Mouse (Mus musculus): ENCODE results near the gene Defb45. TPM values are rescaled to one million over a fixed set of nuclear protein-coding genes. Genes with fewer than 3 reads are reported as not detected.
A peak's percentile ranks its signal among the peaks of the same experiment; 100 is the strongest.

Defb45 gene
- polyA plus RNA-seq, 1 experiment from 2014 or later: not detected

- Histone ChIP-seq H3K4me1 (ENCODE audit: control insufficient read depth, insufficient read depth, low read length) (peaks cover 58% of the 10 kb centered on the region), H3K4me3 (ENCODE audit: low read length) (peak overlapping the region; percentile 65), H3K27me3 (ENCODE audit: control insufficient read depth, insufficient read depth, low read length) (no peaks in the 10 kb centered on the region), H3K27ac (ENCODE audit: low read depth, low read length) (no peak overlapping the region; the same call in 1 of the 2 replicates), H3K4me2 (replicated peaks; ENCODE audit: low read depth, low read length) (peak overlapping the region; percentile 91), H3K36me3 (ENCODE audit: control insufficient read depth, insufficient read depth, low read length) (peaks cover 23% of the 10 kb centered on the region), H3K9me3 (ENCODE audit: control insufficient read depth, low read length) (no peaks in the 10 kb centered on the region), H3K9ac (ENCODE audit: low read depth, low read length) (no peak overlapping the region)
- ATAC-seq (ENCODE audit: low FRiP score, low TSS enrichment): no peak
- WGBS: 26% methylated on average over 3 of the region's 3 CpGs
These were observed 30.0 kb upstream of the Defb45 start for GRCm38 (mm10) chr2:152629239-152629638.

- no peaks in the 10 kb centered on the region for H3K27me3 ChIP-seq (ENCODE audit: control insufficient read depth, insufficient read depth, low read length)
- 36% methylated on average over 17 of the region's 17 CpGs for WGBS
- ATAC-seq (ENCODE audit: low FRiP score, low TSS enrichment): 0 out of 2 replicates have a peak, but pooled peaks have one; percentile 6
- H3K36me3 ChIP-seq (ENCODE audit: control insufficient read depth, insufficient read depth, low read length): peaks cover 16% of the 10 kb centered on the region; the same call in 1 of the 2 replicates
- H3K4me1 ChIP-seq (ENCODE audit: control insufficient read depth, insufficient read depth, low read length): peaks cover 49% of the 10 kb centered on the region
- H3K4me3 ChIP-seq (ENCODE audit: low read length): peak overlapping the region; percentile 65
- H3K9me3 ChIP-seq (ENCODE audit: control insufficient read depth, low read length): 0 out of 2 replicates have a peak, but pooled peaks cover 4% of the 10 kb centered on the region
- peak overlapping the region; percentile 85 for H3K27ac ChIP-seq (ENCODE audit: low read depth, low read length)
- H3K4me2 ChIP-seq (replicated peaks; ENCODE audit: low read depth, low read length): peak overlapping the region; percentile 91
- H3K9ac ChIP-seq (ENCODE audit: low read depth, low read length): peak overlapping the region; percentile 79; the same call in 1 of the 2 replicates
These were observed 28.9 kb upstream of the Defb45 start for GRCm38 (mm10) chr2:152628066-152628465.

DNA sequence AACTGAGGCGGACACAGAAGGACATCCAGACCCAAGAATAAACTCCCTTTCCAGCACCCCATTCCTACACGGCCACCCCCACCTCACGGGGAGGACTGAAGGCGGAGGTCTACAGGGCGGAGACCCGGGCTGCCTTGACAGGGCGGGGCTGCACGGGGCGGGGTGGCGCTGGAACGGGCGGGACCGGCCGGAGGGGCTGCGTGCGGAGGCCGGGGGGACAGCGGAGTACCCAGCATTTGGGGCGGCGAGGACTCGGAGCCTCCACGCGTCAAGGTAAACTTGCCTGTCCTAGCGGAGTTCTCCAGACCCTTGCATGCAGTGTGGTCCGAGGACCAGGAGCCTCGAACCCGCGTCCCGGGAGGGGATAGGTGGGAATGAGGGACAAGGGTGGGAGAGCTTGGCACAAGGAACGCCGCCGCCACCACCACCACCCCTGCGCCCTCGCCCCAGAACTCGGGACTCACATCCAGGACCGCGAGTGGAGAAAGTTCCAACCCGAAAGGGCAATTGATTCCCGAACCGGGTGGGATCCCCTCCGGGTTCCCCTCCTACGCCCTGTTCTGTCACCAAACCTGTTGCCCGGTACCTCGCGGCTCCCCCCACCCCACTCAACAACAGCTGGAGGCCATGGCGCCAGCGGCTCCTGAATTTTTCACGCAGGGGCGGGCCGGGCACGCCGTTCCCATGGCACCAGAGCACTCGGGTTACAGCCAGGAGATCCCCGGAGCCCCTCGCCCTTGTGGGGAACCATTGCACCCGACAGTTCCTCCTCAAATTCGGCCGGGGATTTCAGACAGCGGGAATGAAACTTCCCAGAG, 27.8 kb upstream of the Defb45 start, which contains the start of gene Rem1:
TSS of gene Rem1 (plus strand) at position 178 of the 818 bp plus-strand sequence.
- H3K27me3 ChIP-seq (ENCODE audit: control insufficient read depth, insufficient read depth, low read length): no peaks in the 10 kb centered on the region
- H3K4me2 ChIP-seq (replicated peaks; ENCODE audit: low read depth, low read length): peak within 1 kb of the TSS; percentile 91
- peaks cover 43% of the 10 kb centered on the region; the same call in 1 of the 2 replicates for H3K4me1 ChIP-seq (ENCODE audit: control insufficient read depth, insufficient read depth, low read length)
- WGBS: under 1% methylated on average over 59 of the region's 59 CpGs
- peak within 1 kb of the TSS; percentile 79 for H3K9ac ChIP-seq (ENCODE audit: low read depth, low read length)
- H3K4me3 ChIP-seq (ENCODE audit: low read length): peak within 1 kb of the TSS; percentile 65
- H3K36me3 ChIP-seq (ENCODE audit: control insufficient read depth, insufficient read depth, low read length): peaks cover 16% of the 10 kb centered on the region; the same call in 1 of the 2 replicates
- peak; percentile 74 for ATAC-seq (ENCODE audit: low FRiP score, low TSS enrichment)
- peak within 1 kb of the TSS; percentile 85 for H3K27ac ChIP-seq (ENCODE audit: low read depth, low read length)
- H3K9me3 ChIP-seq (ENCODE audit: control insufficient read depth, low read length): 0 out of 2 replicates have a peak, but pooled peaks cover 4% of the 10 kb centered on the region

DNA sequence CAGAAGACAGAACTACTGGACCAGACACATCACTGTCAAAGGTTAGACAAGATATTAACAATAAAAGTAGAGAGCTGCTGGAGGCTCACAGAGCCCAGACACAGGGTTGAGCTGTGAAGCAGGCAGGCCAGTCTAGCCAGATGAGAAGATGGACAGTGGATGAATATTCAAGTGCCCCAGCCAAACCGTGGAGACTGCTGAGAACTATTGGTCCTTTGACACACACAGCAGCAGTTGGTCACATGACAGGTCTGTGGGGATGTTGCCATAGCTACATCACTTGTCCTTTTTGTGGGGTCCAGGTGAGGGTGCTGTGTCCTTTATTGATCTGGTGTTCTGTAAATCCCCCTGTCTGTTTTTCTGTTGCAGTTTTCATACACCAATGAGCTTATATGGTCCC, 26.1 kb upstream of the Defb45 start:
- Histone ChIP-seq H3K36me3 (ENCODE audit: control insufficient read depth, insufficient read depth, low read length) (peaks cover 9% of the 10 kb centered on the region; the same call in 1 of the 2 replicates), H3K4me1 (ENCODE audit: control insufficient read depth, insufficient read depth, low read length) (peaks cover 37% of the 10 kb centered on the region; the same call in 1 of the 2 replicates), H3K9me3 (ENCODE audit: control insufficient read depth, low read length) (0 out of 2 replicates have a peak, but pooled peaks cover 4% of the 10 kb centered on the region), H3K27me3 (ENCODE audit: control insufficient read depth, insufficient read depth, low read length) (no peaks in the 10 kb centered on the region), H3K4me3 (ENCODE audit: low read length) (no peak overlapping the region), H3K9ac (ENCODE audit: low read depth, low read length) (no peak overlapping the region), H3K4me2 (replicated peaks; ENCODE audit: low read depth, low read length) (no peak overlapping the region), H3K27ac (ENCODE audit: low read depth, low read length) (no peak overlapping the region)
- ATAC-seq (ENCODE audit: low FRiP score, low TSS enrichment): no peak
- 36% methylated on average over 1 of the region's 1 CpGs for WGBS

DNA sequence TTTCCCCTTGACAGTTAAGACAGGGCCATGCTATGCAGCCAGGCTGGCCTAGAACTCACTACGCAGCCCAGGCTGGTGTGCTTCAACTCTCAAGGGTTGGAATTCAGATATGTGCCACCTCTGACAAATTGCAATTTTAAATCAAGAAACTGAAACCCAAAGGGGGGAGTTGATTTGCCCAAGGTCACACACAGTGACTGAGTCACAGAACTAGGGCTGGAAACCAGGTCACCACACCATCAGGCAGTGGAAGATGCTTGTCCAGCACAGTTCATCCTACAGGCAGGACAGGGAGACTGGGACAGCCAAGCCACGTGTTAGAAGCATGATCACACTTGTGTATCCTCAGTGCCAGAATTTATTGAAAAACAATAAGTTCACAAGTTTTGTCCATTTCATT, 25.4 kb upstream of the Defb45 start:
- Histone ChIP-seq H3K4me2 (replicated peaks; ENCODE audit: low read depth, low read length) (no peak overlapping the region), H3K27me3 (ENCODE audit: control insufficient read depth, insufficient read depth, low read length) (no peaks in the 10 kb centered on the region), H3K36me3 (ENCODE audit: control insufficient read depth, insufficient read depth, low read length) (peaks cover 4% of the 10 kb centered on the region; the same call in 1 of the 2 replicates), H3K9ac (ENCODE audit: low read depth, low read length) (no peak overlapping the region), H3K27ac (ENCODE audit: low read depth, low read length) (no peak overlapping the region), H3K4me3 (ENCODE audit: low read length) (no peak overlapping the region), H3K9me3 (ENCODE audit: control insufficient read depth, low read length) (0 out of 2 replicates have a peak, but pooled peaks cover 4% of the 10 kb centered on the region), H3K4me1 (ENCODE audit: control insufficient read depth, insufficient read depth, low read length) (peaks cover 31% of the 10 kb centered on the region; the same call in 1 of the 2 replicates)
- no peak for ATAC-seq (ENCODE audit: low FRiP score, low TSS enrichment)
- WGBS: 81% methylated on average over 2 of the region's 2 CpGs

GRCm38 (mm10) chr2:152622953-152623352, 23.8 kb upstream of the Defb45 start, which contains the start of gene Defb25:
TSS of gene Defb25 (minus strand) at chr2:152623053.
- no peak for ATAC-seq (ENCODE audit: low FRiP score, low TSS enrichment)
- H3K4me2 ChIP-seq (replicated peaks; ENCODE audit: low read depth, low read length): 0 out of 2 replicates have a peak within 1 kb of the TSS, but pooled peaks have one; percentile 17
- peaks cover 15% of the 10 kb centered on the region; the same call in 1 of the 2 replicates for H3K4me1 ChIP-seq (ENCODE audit: control insufficient read depth, insufficient read depth, low read length)

GRCm38 (mm10) chr2:152622151-152622550, 23.0 kb upstream of the Defb45 start:
- H3K4me3 ChIP-seq (ENCODE audit: low read length): no peak overlapping the region
- ATAC-seq (ENCODE audit: low FRiP score, low TSS enrichment): peak; percentile 71
- 0 out of 2 replicates have a peak, but pooled peaks cover 4% of the 10 kb centered on the region for H3K9me3 ChIP-seq (ENCODE audit: control insufficient read depth, low read length)
- H3K36me3 ChIP-seq (ENCODE audit: control insufficient read depth, insufficient read depth, low read length): no peaks in the 10 kb centered on the region
- peak overlapping the region; percentile 82; the same call in 1 of the 2 replicates for H3K27ac ChIP-seq (ENCODE audit: low read depth, low read length)
- H3K4me2 ChIP-seq (replicated peaks; ENCODE audit: low read depth, low read length): no peak overlapping the region
- WGBS: 20% methylated on average over 13 of the region's 13 CpGs
- H3K4me1 ChIP-seq (ENCODE audit: control insufficient read depth, insufficient read depth, low read length): peaks cover 12% of the 10 kb centered on the region; the same call in 1 of the 2 replicates
- no peaks in the 10 kb centered on the region for H3K27me3 ChIP-seq (ENCODE audit: control insufficient read depth, insufficient read depth, low read length)
- H3K9ac ChIP-seq (ENCODE audit: low read depth, low read length): no peak overlapping the region

More at GRCm38 (mm10) chr2:152622953-152623352, 23.8 kb upstream of the Defb45 start, which contains the start of gene Defb25:
- Histone ChIP-seq H3K36me3 (ENCODE audit: control insufficient read depth, insufficient read depth, low read length) (no peaks in the 10 kb centered on the region), H3K27ac (ENCODE audit: low read depth, low read length) (peak within 1 kb of the TSS; percentile 82), H3K9me3 (ENCODE audit: control insufficient read depth, low read length) (0 out of 2 replicates have a peak, but pooled peaks cover 4% of the 10 kb centered on the region), H3K27me3 (ENCODE audit: control insufficient read depth, insufficient read depth, low read length) (no peaks in the 10 kb centered on the region), H3K9ac (ENCODE audit: low read depth, low read length) (no peak within 1 kb of the TSS; the same call in 1 of the 2 replicates), H3K4me3 (ENCODE audit: low read length) (no peak within 1 kb of the TSS)
- 67% methylated on average over 7 of the region's 7 CpGs for WGBS

GRCm38 (mm10) chr2:152620367-152621134, 21.4 kb upstream of the Defb45 start:
- 0 out of 2 replicates have a peak, but pooled peaks cover 4% of the 10 kb centered on the region for H3K9me3 ChIP-seq (ENCODE audit: control insufficient read depth, low read length)
- peaks cover 8% of the 10 kb centered on the region; the same call in 1 of the 2 replicates for H3K4me1 ChIP-seq (ENCODE audit: control insufficient read depth, insufficient read depth, low read length)
- no peak overlapping the region for H3K9ac ChIP-seq (ENCODE audit: low read depth, low read length)
- H3K4me3 ChIP-seq (ENCODE audit: low read length): no peak overlapping the region
- H3K36me3 ChIP-seq (ENCODE audit: control insufficient read depth, insufficient read depth, low read length): no peaks in the 10 kb centered on the region
- peak overlapping the region; percentile 82 for H3K27ac ChIP-seq (ENCODE audit: low read depth, low read length)
- no peak for ATAC-seq (ENCODE audit: low FRiP score, low TSS enrichment)
- no peak overlapping the region; the same call in 1 of the 2 replicates for H3K4me2 ChIP-seq (replicated peaks; ENCODE audit: low read depth, low read length)
- no peaks in the 10 kb centered on the region for H3K27me3 ChIP-seq (ENCODE audit: control insufficient read depth, insufficient read depth, low read length)
- WGBS: 67% methylated on average over 9 of the region's 9 CpGs

Data from kidney, embryonic 14.5 days (tissue).